Mouse (Mus musculus): ENCODE data around the gene Zbtb40.
A peak's percentile ranks its signal among the peaks of the same experiment; 100 is the strongest.

The Zbtb40 gene

DNA sequence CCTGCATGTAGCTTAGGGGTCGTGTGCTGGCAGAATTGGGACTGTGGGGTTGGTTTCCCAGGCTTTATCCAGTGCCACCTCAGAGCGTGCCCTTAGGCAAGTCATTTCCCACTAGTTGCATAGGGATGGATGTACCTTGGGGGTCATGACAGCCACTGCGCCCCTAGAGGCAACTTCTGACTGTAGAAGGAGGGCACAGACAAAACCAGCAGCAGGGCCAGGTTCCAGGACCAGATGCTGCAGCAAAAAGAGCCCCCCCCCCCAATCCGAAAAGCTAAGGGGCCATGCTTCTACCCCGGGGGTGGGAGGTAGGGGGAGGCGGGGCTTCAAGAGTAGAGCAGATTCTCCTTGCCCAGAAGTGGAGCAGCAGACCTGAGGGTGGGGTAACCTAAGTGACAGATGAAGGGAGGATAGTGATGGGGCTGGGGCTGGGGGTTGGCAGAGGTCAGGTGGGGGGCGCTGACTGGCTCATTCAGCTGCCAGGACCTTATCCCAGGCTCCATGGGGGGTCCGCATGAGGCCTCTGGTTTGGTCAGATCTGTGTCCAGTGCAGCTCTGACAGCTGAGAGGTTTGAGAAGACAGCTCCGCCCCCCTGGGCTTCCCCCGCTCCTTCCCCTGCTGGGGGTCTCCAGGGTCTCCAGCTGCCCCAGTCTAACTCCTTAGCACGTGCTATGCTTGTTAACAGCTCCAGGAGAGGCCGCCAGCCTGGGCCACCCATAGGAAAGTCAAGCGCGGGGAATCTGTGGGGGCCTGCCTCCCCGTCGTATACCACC lies 78.9 kb downstream of the Zbtb40 start:
- DNase-seq: peak; percentile 57

DNA sequence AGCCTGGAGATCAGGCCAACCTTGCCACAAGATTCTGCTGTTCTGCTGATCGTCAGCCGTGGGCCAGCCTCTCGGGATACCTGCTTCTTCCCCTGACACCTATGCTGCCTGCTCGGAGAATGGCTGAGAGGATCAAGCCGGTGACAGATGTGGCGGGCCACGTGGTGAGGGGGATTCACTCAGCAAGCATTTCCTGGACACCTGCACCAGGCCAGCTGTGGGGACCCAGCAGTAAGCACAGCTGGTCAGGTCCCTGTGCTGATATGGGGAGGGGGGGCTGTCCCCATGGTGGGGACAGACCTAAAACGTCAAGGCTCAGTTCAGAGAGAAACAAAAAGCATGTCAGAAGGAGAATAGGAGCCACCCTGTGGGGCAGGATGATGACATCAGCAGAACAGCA lies 79.5 kb downstream of the Zbtb40 start:
- DNase-seq: no peak

- no peak for DNase-seq
These were observed 81.1 kb downstream of the Zbtb40 start for GRCm38 (mm10) chr4:136967511-136967910.

GRCm38 (mm10) chr4:136966493-136967390 lies 81.9 kb downstream of the Zbtb40 start:
- peak; percentile 85 for DNase-seq

DNA sequence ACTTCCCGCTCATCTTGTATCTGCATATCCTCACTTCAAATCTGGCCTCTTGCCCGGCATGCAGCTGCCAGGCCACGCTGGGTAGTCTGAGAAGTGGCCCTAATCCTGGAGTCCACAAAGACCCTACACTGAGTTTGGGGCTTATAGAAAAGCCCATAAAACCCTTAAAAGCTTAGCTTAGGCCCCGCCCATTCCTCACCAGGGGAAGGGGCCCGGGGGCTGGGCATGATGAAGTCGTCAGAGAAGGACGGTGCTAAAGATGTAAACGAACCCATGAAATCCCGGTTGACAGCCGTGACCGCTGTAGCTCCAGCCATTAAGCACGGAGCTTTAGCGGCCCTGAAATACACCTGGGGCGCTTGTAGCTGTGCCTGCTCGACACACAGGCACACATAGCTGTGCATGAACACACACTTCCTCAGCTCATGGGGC lies 83.6 kb downstream of the Zbtb40 start:
- DNase-seq: peak; percentile 87

DNA sequence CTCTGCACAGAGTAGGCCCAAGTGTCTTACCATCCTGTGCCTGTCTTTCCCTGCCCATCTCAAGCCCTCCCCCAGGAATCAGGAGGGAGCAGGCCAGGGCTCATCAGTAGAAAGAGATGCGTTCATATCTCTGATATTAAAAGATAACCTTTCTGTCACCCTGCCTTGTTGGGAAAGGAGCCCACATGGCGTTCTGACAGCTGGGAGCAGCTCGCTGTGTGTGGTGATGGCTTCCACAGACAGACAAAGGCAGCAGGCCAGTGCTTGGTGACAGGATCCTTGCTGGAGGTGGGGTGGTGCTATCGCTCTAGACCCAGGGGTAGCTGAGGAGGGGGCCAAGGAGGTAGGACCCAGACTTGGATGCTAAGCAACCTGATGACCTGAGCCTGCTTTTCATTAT lies 86.2 kb downstream of the Zbtb40 start:
- no peak for DNase-seq

- peak; percentile 41 for DNase-seq
These were observed 86.8 kb downstream of the Zbtb40 start for GRCm38 (mm10) chr4:136961642-136962285.

- DNase-seq: no peak
These were observed 88.0 kb downstream of the Zbtb40 start for GRCm38 (mm10) chr4:136960581-136960980.

DNA sequence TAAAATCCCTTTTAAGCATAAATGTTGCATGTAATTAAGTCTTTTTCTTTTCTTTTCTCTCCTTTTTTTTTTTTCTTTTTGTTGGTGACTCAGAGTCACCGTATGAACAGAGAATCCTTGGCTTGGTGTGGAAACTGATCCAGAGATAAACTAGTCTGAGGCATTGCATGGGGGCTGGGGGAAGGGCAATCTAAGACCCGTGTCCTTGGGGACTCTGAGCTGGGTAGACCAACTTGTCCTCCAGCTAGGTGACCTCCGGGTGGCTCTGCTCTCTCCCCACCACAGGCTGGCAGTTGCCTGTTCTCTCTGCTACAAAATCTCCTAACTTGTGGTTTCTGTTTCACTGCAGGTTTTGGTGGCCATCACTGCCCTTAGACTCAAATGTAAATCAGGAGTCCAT lies 88.5 kb downstream of the Zbtb40 start:
- no peak for DNase-seq

DNA sequence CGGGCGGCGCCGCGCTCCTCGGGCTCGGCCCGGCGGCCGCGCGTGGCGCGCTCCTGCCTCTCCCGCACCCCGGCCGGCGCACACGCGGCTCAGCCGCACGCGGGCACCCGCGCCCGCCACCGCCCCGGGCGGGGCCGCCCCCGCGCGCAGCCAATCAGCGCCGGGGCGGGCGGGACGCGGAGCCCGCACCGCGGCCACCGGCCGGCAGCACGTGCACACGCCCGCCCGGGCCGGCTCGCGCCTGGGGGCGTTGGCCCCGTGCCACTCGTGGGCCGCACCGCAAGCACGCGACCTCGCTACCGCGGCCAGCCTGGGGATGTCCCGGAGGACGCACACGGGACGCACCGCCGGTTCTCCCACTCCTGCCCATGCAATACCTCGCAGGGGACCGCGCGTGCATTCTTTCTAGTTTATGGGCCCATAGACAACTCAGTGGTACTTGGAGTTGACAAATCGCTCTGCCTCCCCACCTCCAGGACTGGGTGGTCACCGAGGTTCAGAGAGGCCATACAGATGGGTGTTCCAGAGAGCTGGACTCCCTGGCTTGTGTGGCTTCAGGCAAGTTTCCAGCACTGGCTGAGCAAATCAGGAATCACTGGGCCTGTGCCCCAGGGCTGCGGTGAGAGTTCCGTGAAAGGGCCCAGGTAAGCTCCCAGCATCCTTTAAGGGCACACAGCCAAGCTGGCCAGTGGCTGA lies 91.7 kb downstream of the Zbtb40 start, which contains the start of gene Epha8:
Epha8 (minus strand) TSS at position 66 of the 696 bp plus-strand sequence.
- DNase-seq: peak; percentile 63

DNA sequence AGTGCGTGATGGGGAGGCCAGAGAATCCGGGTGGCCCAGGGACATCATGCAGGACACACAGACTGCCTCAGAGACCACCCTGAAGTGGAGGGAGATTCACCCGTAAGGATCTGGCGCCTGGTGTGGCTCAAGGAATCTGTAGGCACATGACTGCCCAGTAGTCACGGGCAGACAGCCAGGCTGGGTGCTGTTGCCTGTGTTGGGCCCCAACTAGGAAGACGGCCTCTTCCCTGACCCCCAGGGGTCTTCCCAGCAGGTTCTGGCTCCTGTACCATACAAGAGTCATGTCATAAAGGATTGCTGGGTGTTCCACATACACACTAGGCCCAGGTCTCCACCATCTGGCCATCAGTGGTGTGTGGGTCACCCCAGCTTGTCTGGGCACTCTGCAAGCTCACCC lies 94.0 kb downstream of the Zbtb40 start:
- no peak for DNase-seq

DNA sequence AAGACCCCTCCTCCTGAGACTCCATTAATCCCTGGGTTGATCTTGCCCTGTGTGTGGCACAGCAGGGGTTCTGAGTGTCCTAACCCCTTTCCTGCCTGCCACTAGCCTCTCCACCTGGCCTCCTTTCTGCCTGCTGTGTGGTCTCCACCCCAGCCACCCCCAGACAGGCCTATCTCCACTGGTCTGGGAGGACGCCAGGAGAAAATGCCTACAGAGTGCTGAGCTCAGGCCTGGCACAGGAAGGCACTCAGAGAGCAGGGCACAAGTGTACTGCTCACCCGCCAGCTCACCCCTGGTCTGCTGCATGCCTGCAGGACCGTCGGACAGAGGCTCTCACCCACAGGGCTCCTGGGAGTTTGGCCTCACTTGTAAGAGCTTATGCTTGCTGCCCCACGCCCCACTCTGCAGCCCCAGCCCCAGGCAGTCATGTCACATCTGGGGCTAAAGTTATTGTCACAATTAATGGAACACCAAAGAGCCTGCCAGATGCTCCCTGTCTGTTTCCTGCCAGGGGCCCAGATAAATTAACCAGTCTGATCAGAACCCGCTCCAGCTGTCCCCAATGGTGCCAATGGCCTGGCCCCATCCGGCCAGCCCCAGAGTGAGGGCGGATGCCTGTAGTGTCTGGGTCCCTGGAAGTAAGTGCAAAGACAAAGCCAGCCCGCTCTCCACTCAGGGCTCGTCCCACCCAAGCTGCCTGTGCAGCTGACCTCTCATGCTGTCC lies 99.2 kb downstream of the Zbtb40 start:
- DNase-seq: no peak

GRCm38 (mm10) chr4:136945397-136945796 lies 103.2 kb downstream of the Zbtb40 start:
- DNase-seq: peak; percentile 80

GRCm38 (mm10) chr4:136944558-136945350 lies 103.8 kb downstream of the Zbtb40 start:
- DNase-seq: peak; percentile 61

- no peak for DNase-seq
These were observed 105.4 kb downstream of the Zbtb40 start for GRCm38 (mm10) chr4:136943175-136943574.

DNA sequence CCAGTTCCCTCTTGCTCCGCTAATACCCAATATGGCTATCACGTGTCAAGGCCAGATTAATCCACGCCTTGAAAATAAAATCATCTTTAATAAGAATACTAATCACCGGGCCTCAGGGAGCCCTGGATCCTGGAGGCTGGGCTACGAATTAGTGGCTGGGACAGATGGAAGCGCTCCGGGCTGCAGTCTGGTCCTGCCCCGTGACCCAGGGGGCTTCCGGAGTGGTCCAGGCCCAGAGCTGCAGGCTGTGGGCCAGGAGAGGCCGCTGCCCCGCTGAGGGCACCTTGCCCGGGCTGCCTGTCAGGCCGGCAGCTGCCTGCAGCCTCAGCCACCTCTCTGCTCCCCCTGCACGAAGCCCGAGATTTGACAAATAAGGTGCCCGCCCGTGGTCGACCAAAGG lies 105.8 kb downstream of the Zbtb40 start:
- peak; percentile 88 for DNase-seq

DNA sequence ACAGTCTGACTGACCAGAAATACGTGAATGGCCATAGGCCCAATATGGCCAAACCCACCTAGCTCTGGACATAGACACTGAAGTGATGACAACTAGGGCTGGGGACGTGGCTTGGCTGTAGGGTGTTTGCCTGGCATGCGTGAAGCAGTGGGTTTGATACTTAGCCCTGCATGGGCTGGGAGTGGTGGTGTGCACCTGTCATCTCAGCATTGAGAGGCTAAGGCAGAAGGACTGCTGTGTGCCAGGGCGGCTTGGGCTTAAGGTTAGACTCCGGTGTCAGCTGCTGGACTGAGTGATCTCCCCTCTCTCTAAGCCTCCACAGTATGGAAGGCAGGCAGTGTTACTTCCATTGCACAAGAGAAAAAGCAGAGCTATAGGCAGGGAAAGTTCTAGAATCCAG lies 110.7 kb downstream of the Zbtb40 start:
- no peak for DNase-seq

- DNase-seq: no peak
These were observed 111.3 kb downstream of the Zbtb40 start for GRCm38 (mm10) chr4:136937344-136937743.

GRCm38 (mm10) chr4:136934746-136935613 lies 113.6 kb downstream of the Zbtb40 start:
- DNase-seq: peak; percentile 62

DNA sequence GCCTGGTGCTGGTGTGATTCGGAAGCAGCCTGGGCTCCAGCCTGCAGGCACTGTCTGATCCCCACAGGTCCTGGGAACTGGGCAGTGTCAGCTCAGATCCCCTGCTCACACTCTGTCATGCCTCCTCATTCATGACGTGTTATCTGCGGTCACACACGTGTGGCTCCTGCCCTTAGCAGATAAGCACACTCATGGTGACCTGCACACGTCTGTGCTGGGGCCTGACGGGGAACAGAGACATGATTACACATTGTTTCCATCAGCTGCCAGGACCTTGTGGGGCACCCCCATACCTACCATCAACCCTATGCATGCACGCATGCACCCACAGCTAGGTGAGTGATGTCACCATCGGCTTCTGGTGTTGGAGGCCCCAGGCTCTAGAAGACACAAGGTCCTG lies 118.1 kb downstream of the Zbtb40 start:
- no peak for DNase-seq

Data from retina, postnatal 1 day (tissue).